Mouse (Mus musculus) cerebellum, adult 2 months (tissue): ENCODE measurements around the gene 2310011J03Rik. TPM values are rescaled to one million over a fixed set of nuclear protein-coding genes. Genes with fewer than 3 reads are reported as not detected.

Experiments
- DNase-seq, 2 experiments: peaks; one replicate each; pipeline ENCODE4 v3.0.0; 2021
- H3K27ac ChIP-seq: fragments of 200-500 bp; 2 replicates; pipeline ENCODE4 v1.5.1; 2012; ENCODE audit warnings: low read length, control low read depth, inconsistent platforms; ENCODE audit not compliant: insufficient read depth
- H3K27me3 ChIP-seq: fragments of 200-500 bp; 2 replicates; pipeline ENCODE4 v1.6.1; 2012; ENCODE audit warnings: inconsistent platforms, mild to moderate bottlenecking, low read length, moderate library complexity; ENCODE audit not compliant: control insufficient read depth, insufficient read depth
- H3K4me1 ChIP-seq: fragments of 200-500 bp; 2 replicates; pipeline ENCODE4 v1.6.1; 2011; ENCODE audit warnings: low read length; ENCODE audit not compliant: control insufficient read depth, insufficient read depth
- H3K4me3 ChIP-seq: fragments of 200-500 bp; replicated peaks from 2 replicates; pipeline ENCODE3; 2011; ENCODE audit warnings: mild to moderate bottlenecking, low read depth, low read length, control low read depth; ENCODE audit not compliant: insufficient read depth
- CTCF ChIP-seq: fragments of 200-500 bp; IDR thresholded peaks from 2 replicates; pipeline ENCODE4 v1.5.1; 2011; ENCODE audit warnings: low read depth, mild to moderate bottlenecking, control low read depth, low read length, moderate library complexity, borderline replicate concordance; ENCODE audit not compliant: insufficient read depth
- POLR2A ChIP-seq: fragments of 200-500 bp; IDR thresholded peaks from 2 replicates; pipeline ENCODE4 v1.6.1; 2011; ENCODE audit warnings: low read length, control low read depth, borderline replicate concordance; ENCODE audit not compliant: insufficient read depth
- WGBS: fragments of 180-500 bp; shearing (Covaris S2); methylation state at CpG from one replicate; pipeline ENCODE4 v1.1.7; 2018; 5-methylcytosine and 5-hydroxymethylcytosine counted together
- polyA plus RNA-seq: library from polyadenylated mRNA; depleted of rRNA; stranded (reverse); fragments of >200 nt; gene quantifications from 2 replicates; pipeline ENCODE4 v1.2.3, GENCODE M21; 2012; rRNA removed

Gene 2310011J03Rik
- 49.7 and 51.1 TPM in 2 replicates for polyA plus RNA-seq

DNA sequence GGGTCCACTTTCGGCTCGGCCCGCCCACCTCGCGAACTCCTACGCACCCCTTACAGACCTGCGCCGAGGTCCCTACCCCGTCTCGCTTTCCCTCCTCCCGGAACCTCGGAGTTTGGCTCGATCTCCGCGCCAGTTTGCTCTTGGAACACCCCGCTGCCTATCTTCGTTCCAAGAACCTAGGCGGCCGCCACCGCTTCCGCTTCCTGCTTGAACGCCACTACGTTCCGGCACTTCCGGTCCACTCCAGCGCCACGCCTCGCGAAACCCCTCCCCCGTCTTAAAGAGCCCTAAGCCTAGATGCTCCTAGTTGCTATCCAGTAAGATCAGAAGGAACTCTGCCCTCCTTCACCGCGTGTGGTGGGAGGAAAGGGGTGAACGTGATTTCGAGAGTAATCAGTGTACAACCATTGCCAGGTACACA is at the start of gene 2310011J03Rik:
2310011J03Rik (minus strand) TSS at position 198 of the 421 bp plus-strand sequence.
- H3K27ac ChIP-seq, result peak within 1 kb of the TSS; percentile 59
- under 1% methylated on average over 34 of the region's 34 CpGs for WGBS
- H3K4me3 ChIP-seq, result peak within 1 kb of the TSS; percentile 90
- TF ChIP-seq POLR2A (peak; percentile 61; the same call in 1 of the 2 replicates), CTCF (no peak)
- H3K4me1 ChIP-seq, result peaks cover 26% of the 10 kb centered on the region
- DNase-seq, result peak; percentile 89 to 91
- no peaks in the 10 kb centered on the region for H3K27me3 ChIP-seq

DNA sequence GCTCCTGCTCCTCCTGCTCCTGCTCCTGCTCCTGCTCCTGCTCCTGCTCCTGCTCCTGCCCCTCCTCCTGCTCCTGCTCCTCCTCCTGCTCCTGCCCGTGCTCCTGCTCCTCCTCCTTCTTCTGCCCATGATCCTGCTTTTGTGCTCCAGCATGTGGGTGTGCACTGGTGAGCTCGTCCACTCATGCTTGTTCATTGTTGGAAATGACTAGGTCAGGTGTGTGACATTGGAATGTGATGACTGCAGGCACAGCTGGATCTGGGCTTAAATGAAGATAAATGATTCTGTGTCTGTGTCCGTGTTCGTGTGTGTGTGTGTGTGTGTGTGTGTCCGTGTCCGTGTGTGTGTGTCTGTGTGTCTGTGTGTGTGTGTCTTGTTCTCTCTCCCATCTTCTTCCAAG is 48.1 kb upstream of the 2310011J03Rik start:
- Histone ChIP-seq H3K27ac (no peak overlapping the region), H3K27me3 (no peaks in the 10 kb centered on the region), H3K4me3 (no peak overlapping the region), H3K4me1 (no peaks in the 10 kb centered on the region)
- 85% methylated on average over 6 of the region's 6 CpGs for whole genome bisulfite sequencing
- TF ChIP-seq CTCF (no peak), POLR2A (no peak)
- DNase-seq, result no peak

DNA sequence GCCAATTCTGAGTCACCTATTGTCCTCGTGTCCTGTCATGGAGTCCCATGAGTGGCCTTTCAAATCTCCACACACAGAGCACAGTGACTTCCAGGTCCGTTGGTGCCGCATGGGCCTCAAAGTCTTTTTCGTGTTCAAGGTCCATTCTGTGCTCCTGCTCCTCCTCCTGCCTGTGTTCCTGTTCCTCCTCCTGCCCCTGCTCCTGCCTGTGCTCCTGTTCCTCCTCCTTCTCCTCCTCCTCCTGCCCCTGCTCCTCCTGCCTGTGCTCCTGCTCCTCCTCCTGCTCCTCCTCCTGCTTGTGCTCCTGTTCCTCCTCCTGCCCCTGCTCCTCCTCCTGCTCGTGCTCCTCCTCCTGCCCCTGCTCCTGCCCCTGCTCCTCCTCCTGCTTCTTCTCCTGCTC is 47.6 kb upstream of the 2310011J03Rik start:
- no peak overlapping the region for H3K27ac ChIP-seq
- H3K4me1 ChIP-seq, result no peaks in the 10 kb centered on the region
- H3K27me3 ChIP-seq, result no peaks in the 10 kb centered on the region
- H3K4me3 ChIP-seq, result no peak overlapping the region
- DNase-seq, result no peak
- 50% methylated on average over 5 of the region's 5 CpGs for WGBS
- no peak for TF ChIP-seq CTCF
- no peak for TF ChIP-seq POLR2A

DNA sequence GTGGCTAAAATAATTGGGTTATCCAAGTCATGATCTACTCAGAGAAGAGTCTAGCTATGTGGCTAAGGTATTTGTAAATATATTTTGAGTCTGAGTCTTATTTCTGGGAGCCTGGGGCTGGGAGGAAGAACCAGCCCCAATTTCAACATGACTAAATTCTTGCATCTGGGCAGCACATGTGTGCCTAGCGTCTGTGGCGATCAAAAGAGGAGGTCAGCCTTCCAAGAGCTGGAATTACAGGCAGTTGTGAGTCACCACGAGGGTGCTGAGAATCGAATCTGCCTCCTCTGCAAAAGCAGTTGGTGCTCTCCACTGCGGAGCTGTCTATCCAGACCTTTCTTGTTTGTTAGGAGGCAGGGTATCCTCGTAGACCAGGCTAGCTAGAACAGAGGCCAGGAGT is 45.4 kb upstream of the 2310011J03Rik start:
- Histone ChIP-seq H3K27ac (no peak overlapping the region), H3K27me3 (no peaks in the 10 kb centered on the region), H3K4me1 (no peaks in the 10 kb centered on the region), H3K4me3 (no peak overlapping the region)
- 67% methylated on average over 6 of the region's 6 CpGs for WGBS
- TF ChIP-seq POLR2A, result no peak
- no peak for TF ChIP-seq CTCF
- no peak for DNase-seq

DNA sequence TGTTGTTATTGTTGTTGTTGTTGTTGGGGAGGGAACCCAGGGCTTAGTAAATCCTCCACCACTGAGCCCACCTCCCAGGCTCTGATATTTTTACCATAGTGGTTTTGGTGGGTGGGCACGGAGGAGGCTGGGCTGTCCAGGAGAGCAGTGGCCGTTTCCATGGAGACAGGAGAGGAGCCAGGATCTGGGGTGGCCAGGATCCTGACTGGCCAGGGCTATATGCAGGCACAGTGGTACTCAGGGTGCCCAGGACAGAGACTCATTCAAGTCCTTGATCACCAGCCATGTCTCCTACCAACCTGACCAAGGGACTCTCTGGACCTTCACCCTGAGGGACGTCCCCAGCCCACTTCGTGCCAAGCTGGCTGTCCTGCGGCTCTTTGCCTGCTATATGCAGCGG is 43.4 kb upstream of the 2310011J03Rik start:
- no peak for DNase-seq
- no peaks in the 10 kb centered on the region for H3K4me1 ChIP-seq
- TF ChIP-seq CTCF (no peak), POLR2A (no peak)
- H3K4me3 ChIP-seq, result no peak overlapping the region
- no peak overlapping the region for H3K27ac ChIP-seq
- WGBS, result 12% methylated on average over 6 of the region's 6 CpGs
- no peaks in the 10 kb centered on the region for H3K27me3 ChIP-seq

DNA sequence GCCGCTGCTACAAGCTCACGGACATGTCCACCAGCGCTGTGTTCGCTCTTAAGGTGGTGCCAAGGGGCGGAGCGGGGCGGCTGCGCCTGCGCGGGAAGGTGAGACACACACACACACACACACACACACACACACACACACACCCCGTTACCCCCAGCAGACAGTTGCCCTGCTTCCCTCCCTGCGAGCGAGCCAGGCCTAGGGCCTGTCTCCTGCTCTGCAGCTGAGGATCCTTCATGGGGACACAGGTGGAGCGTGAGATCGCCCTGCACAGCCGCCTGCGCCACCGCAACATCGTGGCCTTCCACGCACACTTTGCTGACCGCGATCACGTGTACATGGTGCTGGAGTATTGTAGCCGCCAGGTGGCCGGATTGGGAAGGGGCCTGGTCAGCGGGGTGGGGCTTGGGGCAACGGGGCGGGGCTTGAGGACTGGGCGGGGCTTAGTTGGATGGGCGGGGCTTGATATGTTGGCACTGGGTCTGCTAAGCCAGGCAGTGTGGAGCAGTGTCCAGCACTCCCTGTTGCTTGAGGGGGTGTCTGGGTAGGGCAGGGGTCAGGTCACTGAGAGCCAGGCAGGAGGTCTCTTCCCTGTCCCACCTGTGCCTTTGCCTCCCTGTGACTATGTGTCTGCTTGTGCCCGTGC is 37.8 kb upstream of the 2310011J03Rik start:
- TF ChIP-seq CTCF (peak; percentile 24; the same call in 1 of the 2 replicates), POLR2A (peak; percentile 52)
- Histone ChIP-seq H3K4me3 (peak overlapping the region; percentile 78), H3K27ac (no peak overlapping the region), H3K4me1 (peaks cover 12% of the 10 kb centered on the region; the same call in 1 of the 2 replicates), H3K27me3 (no peaks in the 10 kb centered on the region)
- 6% methylated on average over 30 of the region's 31 CpGs for WGBS
- peak; percentile 75 to 80 for DNase-seq

DNA sequence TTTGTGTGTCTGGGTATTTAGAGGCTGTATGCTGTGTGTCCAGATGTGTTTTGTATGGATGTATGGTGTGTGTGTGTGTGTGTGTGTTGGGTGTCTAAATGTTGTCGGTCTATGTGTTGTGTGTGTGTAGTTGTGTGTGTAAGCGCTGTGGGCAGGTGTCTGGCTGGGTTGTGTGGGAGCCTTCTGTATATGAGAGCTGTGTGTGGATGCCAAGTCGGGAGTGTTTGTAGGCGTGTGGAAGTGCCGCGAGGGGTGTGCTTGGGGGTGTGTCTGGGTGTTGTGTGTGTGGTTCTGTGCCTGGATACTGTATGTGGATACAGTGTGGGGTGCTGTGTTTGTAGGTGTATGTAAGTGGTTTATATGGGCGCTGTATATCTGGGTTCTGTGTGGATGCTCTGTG is 37.0 kb upstream of the 2310011J03Rik start:
- 17% methylated on average over 7 of the region's 7 CpGs for WGBS
- H3K4me1 ChIP-seq, result peaks cover 12% of the 10 kb centered on the region; the same call in 1 of the 2 replicates
- peak overlapping the region; percentile 78 for H3K4me3 ChIP-seq
- no peaks in the 10 kb centered on the region for H3K27me3 ChIP-seq
- H3K27ac ChIP-seq, result 0 out of 2 replicates have a peak overlapping the region, but pooled peaks have one; percentile 1
- no peak for TF ChIP-seq POLR2A
- TF ChIP-seq CTCF, result no peak
- DNase-seq, result peak in 1 of 2 experiments; percentile 44

DNA sequence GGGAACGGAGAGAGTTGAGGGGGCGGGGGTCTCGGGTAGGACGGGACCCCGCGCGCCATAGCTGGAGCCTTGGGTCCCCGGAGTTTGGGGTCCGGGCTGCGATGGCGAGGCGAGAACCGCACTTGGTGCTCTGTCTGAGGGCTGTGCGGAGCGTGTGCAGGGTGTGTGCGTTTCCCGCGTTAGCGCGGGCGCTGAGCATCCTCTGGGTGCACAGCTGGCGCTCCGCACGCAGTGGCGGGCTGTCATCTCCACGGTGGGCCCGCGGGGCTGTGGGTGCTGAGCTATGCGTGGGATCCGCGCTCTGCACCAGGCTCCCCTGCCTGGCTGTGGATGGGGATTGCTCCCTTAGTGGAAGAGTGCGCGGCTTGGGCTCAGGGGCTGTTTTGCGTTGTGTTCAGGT is 36.4 kb upstream of the 2310011J03Rik start:
- Histone ChIP-seq H3K4me1 (peaks cover 12% of the 10 kb centered on the region; the same call in 1 of the 2 replicates), H3K4me3 (peak overlapping the region; percentile 78), H3K27ac (peak overlapping the region; percentile 65), H3K27me3 (no peaks in the 10 kb centered on the region)
- no peak for TF ChIP-seq POLR2A
- TF ChIP-seq CTCF, result no peak
- peak in 1 of 2 experiments; percentile 58 for DNase-seq
- under 1% methylated on average over 34 of the region's 34 CpGs for WGBS
